Mouse (Mus musculus): ENCODE results near the gene Anapc15-ps. TPM values are rescaled to one million over a fixed set of nuclear protein-coding genes. Genes with fewer than 3 reads are reported as not detected.

Gene Anapc15-ps
- polyA plus RNA-seq, 1 experiment, result 0.37 TPM

GRCm38 (mm10) chr10:95660356-95660755 lies 12.9 kb downstream of the Anapc15-ps start:
- no peak overlapping the region for H3ac ChIP-seq (ENCODE audit: control insufficient read depth, insufficient read length)
- no peaks in the 10 kb centered on the region for H3K36me3 ChIP-seq (ENCODE audit: control insufficient read depth, insufficient read depth)
- H3K27me3 ChIP-seq (ENCODE audit: control insufficient read depth, insufficient read depth, insufficient read length), result no peaks in the 10 kb centered on the region
- H3K4me2 ChIP-seq (ENCODE audit: low read depth), result no peak overlapping the region
- no peaks in the 10 kb centered on the region for H3K79me2 ChIP-seq (ENCODE audit: control insufficient read depth, insufficient read depth)
- TF ChIP-seq TCF3 (IDR thresholded peaks at IDR 0.05; ENCODE audit: insufficient read length, low read depth), result no peak
- no peak for TF ChIP-seq POLR2AphosphoS2 (IDR thresholded peaks at IDR 0.05; ENCODE audit: insufficient read length, low read depth)
- no peak for TF ChIP-seq CEBPB (IDR thresholded peaks at IDR 0.05; ENCODE audit: insufficient read depth, poor library complexity, severe bottlenecking)
- TF ChIP-seq MYOD1 (IDR thresholded peaks at IDR 0.05; ENCODE audit: control insufficient read depth in 1 of 3, insufficient read length in 2 of 3, low read depth in 2 of 3), result no peak
- TF ChIP-seq MAX (IDR thresholded peaks at IDR 0.05; ENCODE audit: low read depth), result no peak
- TF ChIP-seq REST (IDR thresholded peaks at IDR 0.05; ENCODE audit: insufficient read depth, insufficient read length), result no peak
- TF ChIP-seq SRF (IDR thresholded peaks at IDR 0.05; ENCODE audit: control insufficient read depth, insufficient read length, low read depth), result no peak
- TF ChIP-seq MYOG (IDR thresholded peaks at IDR 0.05; ENCODE audit: control insufficient read depth in 1 of 3, insufficient read depth in 1 of 3, insufficient read length in 2 of 3, low read depth in 2 of 3), result no peak
- no peak for TF ChIP-seq USF1 (IDR thresholded peaks at IDR 0.05; ENCODE audit: low read depth)
- TF ChIP-seq POLR2A (IDR thresholded peaks at IDR 0.05; ENCODE audit: insufficient read length, low read depth), result no peak
- H3K4me3 ChIP-seq, result no peak overlapping the region

- no peaks in the 10 kb centered on the region for H3K27me3 ChIP-seq (ENCODE audit: control insufficient read depth, insufficient read depth, insufficient read length)
- no peaks in the 10 kb centered on the region for H3K36me3 ChIP-seq (ENCODE audit: control insufficient read depth, insufficient read depth)
- H3K4me3 ChIP-seq, result no peak overlapping the region
- H3ac ChIP-seq (ENCODE audit: control insufficient read depth, insufficient read length), result no peak overlapping the region
- TF ChIP-seq CEBPB (IDR thresholded peaks at IDR 0.05; ENCODE audit: insufficient read depth, poor library complexity, severe bottlenecking) (no peak), TCF12 (IDR thresholded peaks at IDR 0.05; ENCODE audit: insufficient read depth, poor library complexity, severe bottlenecking) (no peak)
- H3K79me2 ChIP-seq (ENCODE audit: control insufficient read depth, insufficient read depth), result no peaks in the 10 kb centered on the region
- H3K4me2 ChIP-seq (ENCODE audit: low read depth), result no peak overlapping the region
These were observed 13.6 kb downstream of the Anapc15-ps start for GRCm38 (mm10) chr10:95659471-95660150.

- TF ChIP-seq TCF3 (IDR thresholded peaks at IDR 0.05; ENCODE audit: insufficient read length, low read depth) (no peak), MAX (IDR thresholded peaks at IDR 0.05; ENCODE audit: low read depth) (no peak), MYOD1 (IDR thresholded peaks at IDR 0.05; ENCODE audit: control insufficient read depth in 1 of 3, insufficient read length in 2 of 3, low read depth in 2 of 3) (no peak), REST (IDR thresholded peaks at IDR 0.05; ENCODE audit: insufficient read depth, insufficient read length) (no peak), CEBPB (IDR thresholded peaks at IDR 0.05; ENCODE audit: insufficient read depth, poor library complexity, severe bottlenecking) (no peak), TCF12 (IDR thresholded peaks at IDR 0.05; ENCODE audit: insufficient read depth, poor library complexity, severe bottlenecking) (no peak), POLR2AphosphoS2 (IDR thresholded peaks at IDR 0.05; ENCODE audit: insufficient read length, low read depth) (no peak), USF1 (IDR thresholded peaks at IDR 0.05; ENCODE audit: low read depth) (no peak), E2F4 (IDR thresholded peaks at IDR 0.05; ENCODE audit: insufficient read depth) (no peak), MYOG (IDR thresholded peaks at IDR 0.05; ENCODE audit: control insufficient read depth in 1 of 3, insufficient read depth in 1 of 3, insufficient read length in 2 of 3, low read depth in 2 of 3) (no peak), SRF (IDR thresholded peaks at IDR 0.05; ENCODE audit: control insufficient read depth, insufficient read length, low read depth) (no peak), POLR2A (IDR thresholded peaks at IDR 0.05; ENCODE audit: insufficient read length, low read depth) (no peak)
- Histone ChIP-seq H3K4me3 (no peak overlapping the region), H3ac (ENCODE audit: control insufficient read depth, insufficient read length) (no peak overlapping the region)
These were observed 14.4 kb downstream of the Anapc15-ps start for GRCm38 (mm10) chr10:95658836-95659343.

DNA sequence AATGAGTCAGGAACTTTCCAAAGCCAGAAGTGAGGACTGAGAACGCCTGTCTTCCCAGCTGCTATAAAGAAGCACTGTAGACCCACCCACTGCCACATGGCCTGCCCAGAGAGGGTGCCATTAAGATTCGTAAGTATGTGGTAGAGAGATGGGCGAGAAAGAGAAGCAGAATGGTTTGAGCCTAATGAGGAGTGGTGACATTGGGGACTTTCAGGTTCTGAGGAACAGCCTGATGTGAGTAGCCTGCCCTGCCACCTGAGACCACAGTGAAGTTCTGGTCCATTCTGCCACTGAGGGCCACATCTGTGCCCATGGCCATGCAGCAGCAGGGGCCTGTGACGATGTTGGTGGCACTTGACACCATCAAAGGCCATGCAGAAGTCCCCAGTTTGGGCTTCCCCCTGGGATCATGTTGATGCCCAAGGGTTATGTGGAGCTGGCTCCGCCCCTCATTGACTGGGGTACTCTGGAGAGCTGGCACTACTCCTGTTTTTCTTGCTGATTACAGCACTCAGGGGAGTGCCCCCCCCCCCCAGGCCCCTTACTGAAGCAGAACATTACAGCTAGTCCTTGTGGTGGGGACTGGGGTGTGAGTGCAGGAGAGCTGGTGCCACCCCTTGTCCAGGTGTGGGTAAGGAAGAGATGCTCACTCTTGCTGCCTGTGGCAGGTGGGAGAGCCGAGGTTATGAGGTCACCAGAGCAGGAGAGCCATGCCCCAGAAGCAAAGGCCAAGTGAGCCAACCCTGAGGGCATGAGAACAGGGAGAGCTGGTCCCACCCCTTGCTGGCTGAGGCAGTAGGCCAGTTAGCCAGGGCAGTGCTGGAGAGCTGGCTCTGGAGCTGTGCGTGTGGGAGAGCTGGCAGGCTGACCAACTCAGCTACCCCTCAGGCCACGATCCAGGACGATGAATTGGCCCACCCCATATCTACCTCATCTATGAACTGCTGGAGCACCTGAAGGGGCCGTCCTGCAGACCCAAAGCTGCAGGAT lies 16.7 kb downstream of the Anapc15-ps start:
- no peaks in the 10 kb centered on the region for H3K36me3 ChIP-seq (ENCODE audit: control insufficient read depth, insufficient read depth)
- no peak overlapping the region for H3K4me3 ChIP-seq
- no peak for TF ChIP-seq MAX (IDR thresholded peaks at IDR 0.05; ENCODE audit: low read depth)
- TF ChIP-seq E2F4 (IDR thresholded peaks at IDR 0.05; ENCODE audit: insufficient read depth), result no peak
- TF ChIP-seq CEBPB (IDR thresholded peaks at IDR 0.05; ENCODE audit: insufficient read depth, poor library complexity, severe bottlenecking), result no peak
- no peak for TF ChIP-seq MYOG (IDR thresholded peaks at IDR 0.05; ENCODE audit: control insufficient read depth in 1 of 3, insufficient read depth in 1 of 3, insufficient read length in 2 of 3, low read depth in 2 of 3)
- no peak for TF ChIP-seq TCF3 (IDR thresholded peaks at IDR 0.05; ENCODE audit: insufficient read length, low read depth)
- no peak for TF ChIP-seq USF1 (IDR thresholded peaks at IDR 0.05; ENCODE audit: low read depth)
- TF ChIP-seq POLR2AphosphoS2 (IDR thresholded peaks at IDR 0.05; ENCODE audit: insufficient read length, low read depth), result no peak
- no peak for TF ChIP-seq SRF (IDR thresholded peaks at IDR 0.05; ENCODE audit: control insufficient read depth, insufficient read length, low read depth)
- no peak for TF ChIP-seq MYOD1 (IDR thresholded peaks at IDR 0.05; ENCODE audit: control insufficient read depth in 1 of 3, insufficient read length in 2 of 3, low read depth in 2 of 3)
- no peaks in the 10 kb centered on the region for H3K27me3 ChIP-seq (ENCODE audit: control insufficient read depth, insufficient read depth, insufficient read length)
- H3K79me2 ChIP-seq (ENCODE audit: control insufficient read depth, insufficient read depth), result no peaks in the 10 kb centered on the region
- H3ac ChIP-seq (ENCODE audit: control insufficient read depth, insufficient read length), result no peak overlapping the region
- H3K4me2 ChIP-seq (ENCODE audit: low read depth), result no peak overlapping the region

More at GRCm38 (mm10) chr10:95658836-95659343, 14.4 kb downstream of the Anapc15-ps start:
- Histone ChIP-seq H3K27me3 (ENCODE audit: control insufficient read depth, insufficient read depth, insufficient read length) (no peaks in the 10 kb centered on the region), H3K36me3 (ENCODE audit: control insufficient read depth, insufficient read depth) (no peaks in the 10 kb centered on the region), H3K79me2 (ENCODE audit: control insufficient read depth, insufficient read depth) (no peaks in the 10 kb centered on the region), H3K4me2 (ENCODE audit: low read depth) (no peak overlapping the region)

Data from myocyte (in vitro differentiated cells).